Mouse (Mus musculus) fat pad, adult 2 months (tissue): ENCODE results near the gene Nsf.

Experiments
- DNase-seq: peaks from one replicate; pipeline ENCODE4 v3.0.0-alpha.2; 2011; ENCODE audit warnings: low read depth, low spot score; ENCODE audit errors: extremely low read depth

Nsf gene

DNA sequence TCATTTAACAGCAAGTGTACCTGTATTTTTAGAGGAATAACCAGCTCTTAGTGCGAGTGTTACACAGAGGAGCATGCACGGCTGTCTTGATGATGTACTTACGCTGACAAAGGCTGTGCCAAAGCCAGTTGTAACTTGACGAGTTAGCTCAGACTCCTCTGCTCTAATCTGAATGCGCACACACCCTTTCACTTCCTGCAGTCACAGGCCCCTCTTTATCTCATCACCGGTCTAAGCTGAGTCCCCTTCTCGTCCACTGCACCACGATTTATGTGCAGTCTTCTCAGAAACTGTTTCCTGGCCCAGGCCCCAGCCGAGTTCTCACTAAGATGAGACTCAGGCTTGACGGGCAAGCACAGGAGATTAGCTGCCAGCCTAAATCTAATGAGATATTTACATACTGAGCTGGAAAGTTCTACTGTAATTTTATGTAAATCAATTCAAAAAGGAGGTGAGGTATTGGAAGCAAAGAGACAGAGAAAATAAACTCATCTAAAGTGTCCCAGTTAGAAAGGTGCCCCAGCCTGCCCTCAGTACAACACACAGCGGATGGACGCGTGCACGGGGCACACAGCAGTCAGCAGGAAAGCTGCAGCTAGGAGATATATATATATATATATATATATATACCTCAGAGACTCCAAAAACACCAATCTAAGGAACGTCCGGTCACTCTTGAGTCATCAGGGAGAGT, 101.1 kb downstream of the Nsf start:
- DNase-seq, result no peak

DNA sequence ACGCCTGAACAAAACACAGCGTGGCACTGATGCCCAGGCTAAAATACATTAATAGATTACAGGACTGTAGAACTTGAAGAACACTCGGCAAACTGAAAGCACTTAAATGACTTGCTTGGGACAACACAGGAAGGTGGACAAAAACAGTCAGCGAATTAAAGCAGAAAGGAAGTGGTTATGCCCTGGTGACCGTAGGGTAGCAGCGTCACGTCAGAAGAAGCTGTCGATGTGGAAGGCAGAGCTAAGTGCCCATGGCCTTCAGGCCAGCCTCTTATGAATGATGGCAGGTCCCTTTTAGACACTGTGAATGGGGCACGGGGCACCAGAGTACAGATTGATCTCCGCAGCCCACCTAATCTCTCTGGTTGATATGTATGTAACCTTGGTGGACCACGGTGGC, 105.6 kb downstream of the Nsf start:
- DNase-seq, result no peak

DNA sequence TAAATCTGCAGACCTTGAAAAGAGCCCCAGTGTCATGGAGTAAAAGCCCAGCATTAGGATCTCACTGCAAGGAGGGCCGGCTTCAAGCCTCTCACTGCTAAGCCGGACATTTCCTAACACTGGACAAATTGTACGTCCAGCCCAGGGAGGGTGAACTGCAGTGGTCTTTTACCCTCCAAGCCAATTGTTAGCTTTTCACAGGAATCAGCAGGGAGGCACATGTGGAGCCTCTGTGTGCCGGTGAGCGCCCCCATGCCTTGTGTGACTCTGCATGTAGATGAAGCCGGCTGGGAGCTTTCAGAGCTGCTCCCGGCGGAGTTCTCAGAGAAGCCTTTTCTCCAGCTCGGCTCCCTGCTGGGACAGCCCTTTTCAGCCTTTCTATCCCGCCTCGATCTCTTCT, 113.0 kb downstream of the Nsf start:
- no peak for DNase-seq

DNA sequence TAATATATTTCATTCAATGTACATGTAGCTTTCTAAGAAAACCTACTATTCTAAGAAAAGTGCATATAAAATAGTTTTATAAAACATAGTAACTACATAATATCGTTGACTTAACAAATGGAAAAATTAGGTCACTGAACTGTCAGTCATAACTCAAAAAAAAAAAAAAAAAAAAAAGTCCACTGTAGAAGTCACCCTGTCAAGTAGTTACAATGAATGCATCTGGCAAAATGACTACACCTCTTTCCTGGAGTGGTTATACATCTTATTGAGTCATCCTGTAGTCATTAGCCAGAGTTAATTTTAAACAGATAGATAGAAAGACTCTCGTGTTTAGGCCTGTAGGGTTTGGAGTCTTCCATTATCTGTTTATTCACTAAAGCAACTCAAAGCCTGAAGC, 114.9 kb downstream of the Nsf start:
- DNase-seq, result no peak

DNA sequence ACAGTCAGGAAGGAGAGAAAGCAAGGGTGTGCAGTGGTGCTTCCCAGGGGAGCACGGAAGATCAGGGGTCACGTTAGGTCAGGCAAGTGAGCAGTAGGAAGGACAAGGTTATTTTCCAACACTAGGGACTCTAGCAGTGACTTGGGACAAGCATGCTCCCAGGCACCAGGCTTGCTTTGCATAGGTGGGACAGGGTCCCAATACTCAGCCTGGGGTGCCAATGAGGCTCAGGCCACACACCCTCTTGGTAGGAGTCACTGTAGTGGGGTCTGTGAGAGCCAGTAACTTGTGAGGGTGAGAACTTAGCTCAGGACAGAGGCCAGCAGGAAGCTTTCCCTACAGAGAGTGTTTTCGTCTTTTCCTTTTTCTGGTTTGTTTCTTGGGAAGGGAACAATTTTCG, 121.5 kb downstream of the Nsf start:
- DNase-seq, result no peak

DNA sequence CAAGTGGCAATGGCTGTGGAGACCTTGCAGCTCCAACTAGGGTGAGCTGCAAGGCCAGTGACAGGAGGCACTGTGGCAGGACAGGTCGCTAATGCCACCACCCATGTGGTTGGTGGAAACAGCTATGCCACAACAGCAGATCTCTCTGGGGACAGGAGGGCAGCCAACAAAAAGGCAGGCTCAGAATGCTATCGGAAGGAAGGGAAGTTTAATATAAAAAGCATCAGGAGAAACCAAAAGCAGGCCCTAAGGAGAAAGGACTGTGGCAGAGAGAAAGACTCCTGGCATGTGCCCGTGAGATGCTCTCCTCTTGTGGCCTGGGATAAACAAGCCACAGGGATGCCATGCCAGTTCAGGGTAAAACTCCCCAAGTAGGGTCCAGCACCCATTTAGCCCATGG, 122.1 kb downstream of the Nsf start:
- DNase-seq, result no peak

DNA sequence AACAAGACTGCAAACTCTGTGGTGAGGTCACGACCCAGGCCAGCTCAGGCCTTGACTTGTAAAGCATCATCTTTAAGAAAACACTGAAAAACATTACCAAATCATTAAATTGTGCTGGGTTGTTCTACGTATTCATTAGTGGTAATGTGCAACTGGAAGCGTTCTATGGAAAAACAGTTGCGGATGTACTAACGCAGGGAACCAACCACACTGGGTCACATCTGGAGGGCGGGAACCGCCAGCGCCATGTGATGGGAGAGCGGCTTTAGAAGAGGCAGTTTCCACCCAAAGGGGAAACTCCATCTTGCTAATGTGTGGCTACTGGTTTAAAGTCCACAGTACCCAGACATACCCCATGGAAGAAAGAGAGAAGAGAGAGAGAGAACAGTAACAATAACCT, 123.4 kb downstream of the Nsf start:
- no peak for DNase-seq

DNA sequence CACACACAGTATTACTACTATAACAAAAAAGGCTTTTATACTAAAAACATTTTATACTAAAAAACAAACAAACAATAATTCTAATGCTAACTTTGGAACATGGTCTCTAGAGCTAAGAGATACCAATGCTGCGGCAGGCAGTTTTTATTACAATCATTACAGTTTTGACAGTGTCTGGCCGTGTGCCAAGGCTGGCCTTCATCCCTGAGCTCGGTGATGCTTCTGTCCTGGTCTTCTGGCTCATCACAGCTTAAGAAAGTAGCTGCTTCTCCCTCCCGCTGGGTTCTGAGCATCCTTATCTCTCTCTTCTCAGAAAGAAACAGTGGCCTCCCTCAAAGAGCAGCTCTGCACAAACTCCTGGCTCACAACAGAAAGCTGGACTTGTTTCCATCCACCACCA, 123.9 kb downstream of the Nsf start:
- no peak for DNase-seq

DNA sequence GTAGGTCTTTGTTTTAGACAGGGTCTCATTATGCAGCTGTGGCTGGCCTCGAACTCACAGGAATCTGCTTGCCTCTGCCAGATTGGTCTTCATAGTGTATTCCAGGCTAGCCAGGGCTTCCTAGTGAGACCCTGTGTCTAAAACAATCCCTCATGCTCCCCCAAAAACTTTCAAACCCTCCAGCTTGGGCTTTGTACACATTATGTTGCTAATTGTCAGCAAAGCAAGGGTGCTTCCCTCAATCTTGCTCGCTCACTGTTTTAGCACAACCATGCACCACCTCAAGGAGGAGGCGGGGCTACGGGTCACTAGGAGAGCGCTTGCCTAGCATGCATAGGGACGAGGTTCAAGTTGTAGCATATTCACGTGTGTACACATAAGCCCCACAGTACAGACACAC, 125.0 kb downstream of the Nsf start:
- DNase-seq, result no peak

DNA sequence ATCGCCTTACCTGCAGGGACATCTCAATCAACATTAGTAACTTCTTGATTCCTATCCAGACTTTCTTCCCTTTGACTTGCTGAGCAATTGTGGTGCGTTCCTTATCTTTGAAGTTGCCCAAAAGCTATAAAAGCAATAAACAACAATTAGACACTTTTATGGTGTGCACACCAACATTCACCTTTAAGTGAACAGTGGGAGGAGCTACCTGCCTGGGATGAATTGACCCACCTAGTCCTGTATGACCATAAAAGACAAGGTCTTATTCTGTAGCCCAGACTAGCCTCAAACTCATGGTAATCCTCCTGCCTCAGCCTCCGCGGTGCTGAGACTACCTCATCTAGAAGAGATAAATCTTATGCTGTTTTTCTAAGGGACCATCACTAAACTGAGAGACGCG, 126.7 kb downstream of the Nsf start:
- DNase-seq, result no peak

DNA sequence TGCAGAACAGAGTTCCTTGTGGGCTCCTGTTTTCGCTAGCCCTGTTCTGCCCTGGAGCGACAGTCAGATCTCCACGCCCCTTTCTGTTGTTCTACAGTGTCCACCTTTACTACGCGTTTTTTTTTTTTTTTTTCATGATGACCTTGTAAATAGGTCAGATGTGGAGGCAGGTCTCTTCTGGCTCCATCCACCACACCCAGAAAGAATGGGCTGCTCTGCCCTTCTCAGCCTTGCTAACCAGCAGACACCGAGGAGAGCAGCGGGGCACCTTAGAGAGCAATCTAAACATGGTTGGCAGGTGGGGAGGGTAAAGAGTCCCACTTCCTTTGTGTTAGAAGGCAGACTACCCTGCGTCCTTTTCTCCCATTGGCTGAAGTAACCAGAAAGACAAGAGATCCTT, 137.1 kb downstream of the Nsf start:
- no peak for DNase-seq

DNA sequence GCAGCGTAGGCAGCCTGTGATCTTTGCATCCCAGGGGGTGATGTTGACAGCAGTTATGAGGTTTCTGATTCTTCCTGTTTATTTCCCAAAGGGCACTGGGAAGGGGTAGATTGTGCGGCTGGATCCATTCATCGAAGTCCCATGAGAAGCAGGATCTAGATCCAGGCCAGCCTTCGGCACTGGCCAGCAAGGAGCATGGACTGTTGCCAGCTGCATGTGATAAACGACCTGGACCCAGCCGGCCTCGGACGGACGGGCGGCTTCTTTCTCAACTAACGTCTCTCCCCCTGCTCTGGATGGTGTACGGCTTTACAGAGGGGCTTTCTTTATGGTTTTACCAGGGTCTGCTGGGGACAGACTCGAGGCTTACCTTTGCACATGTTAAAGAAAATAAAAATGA, 137.9 kb downstream of the Nsf start:
- no peak for DNase-seq

DNA sequence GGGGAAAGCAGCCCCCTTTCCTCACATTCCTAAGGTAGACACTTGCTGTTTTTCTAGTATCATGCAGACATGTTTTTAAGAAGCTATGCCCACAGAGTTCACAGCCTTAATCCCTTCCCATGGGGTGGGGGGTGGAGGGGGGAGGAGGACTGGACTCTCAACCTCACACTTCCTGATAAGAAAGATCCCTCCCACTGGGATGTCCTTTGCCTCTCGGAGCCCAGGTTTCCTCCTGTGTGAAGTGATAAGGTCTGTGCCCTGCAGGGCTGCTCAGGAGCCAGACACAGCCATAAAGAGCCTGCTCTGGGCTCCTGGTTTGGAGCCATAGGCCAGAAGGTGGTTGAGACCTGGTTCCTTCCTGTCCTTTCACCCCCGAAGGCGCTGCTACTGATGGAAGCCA, 139.0 kb downstream of the Nsf start:
- DNase-seq, result no peak

DNA sequence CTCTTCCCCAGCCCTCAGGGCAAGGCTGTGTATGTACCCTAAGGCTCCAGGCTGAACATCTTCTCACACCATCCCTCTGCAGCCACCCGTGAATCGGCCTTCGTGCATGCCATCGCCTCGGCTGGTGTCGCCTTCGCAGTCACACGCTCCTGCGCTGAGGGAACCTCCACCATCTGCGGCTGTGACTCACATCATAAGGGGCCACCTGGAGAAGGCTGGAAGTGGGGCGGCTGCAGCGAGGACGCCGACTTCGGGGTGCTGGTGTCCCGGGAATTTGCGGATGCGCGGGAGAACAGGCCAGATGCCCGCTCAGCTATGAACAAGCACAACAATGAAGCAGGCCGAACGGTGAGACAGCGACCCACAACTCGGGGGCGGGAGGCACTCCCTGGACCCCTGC, 142.6 kb downstream of the Nsf start:
- no peak for DNase-seq

DNA sequence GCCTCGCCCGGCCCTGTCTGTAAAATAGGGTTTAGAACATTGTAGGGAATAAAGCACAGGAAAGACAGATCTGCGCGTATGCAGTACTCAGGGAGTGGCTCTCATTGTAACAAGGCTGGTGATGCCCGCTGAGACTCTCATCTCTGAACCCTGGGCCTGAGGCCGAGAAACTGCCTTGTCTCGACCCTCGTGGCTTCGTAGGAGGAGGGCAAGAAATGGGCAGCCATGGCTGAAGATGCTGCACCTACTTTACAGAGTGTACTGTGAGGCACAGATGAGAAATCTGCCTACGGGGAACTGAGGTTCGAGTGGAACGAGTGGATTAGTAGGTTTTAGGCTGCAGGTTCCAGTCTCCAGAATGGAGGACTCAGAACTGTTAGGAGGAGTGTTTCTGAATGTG, 143.2 kb downstream of the Nsf start:
- no peak for DNase-seq

DNA sequence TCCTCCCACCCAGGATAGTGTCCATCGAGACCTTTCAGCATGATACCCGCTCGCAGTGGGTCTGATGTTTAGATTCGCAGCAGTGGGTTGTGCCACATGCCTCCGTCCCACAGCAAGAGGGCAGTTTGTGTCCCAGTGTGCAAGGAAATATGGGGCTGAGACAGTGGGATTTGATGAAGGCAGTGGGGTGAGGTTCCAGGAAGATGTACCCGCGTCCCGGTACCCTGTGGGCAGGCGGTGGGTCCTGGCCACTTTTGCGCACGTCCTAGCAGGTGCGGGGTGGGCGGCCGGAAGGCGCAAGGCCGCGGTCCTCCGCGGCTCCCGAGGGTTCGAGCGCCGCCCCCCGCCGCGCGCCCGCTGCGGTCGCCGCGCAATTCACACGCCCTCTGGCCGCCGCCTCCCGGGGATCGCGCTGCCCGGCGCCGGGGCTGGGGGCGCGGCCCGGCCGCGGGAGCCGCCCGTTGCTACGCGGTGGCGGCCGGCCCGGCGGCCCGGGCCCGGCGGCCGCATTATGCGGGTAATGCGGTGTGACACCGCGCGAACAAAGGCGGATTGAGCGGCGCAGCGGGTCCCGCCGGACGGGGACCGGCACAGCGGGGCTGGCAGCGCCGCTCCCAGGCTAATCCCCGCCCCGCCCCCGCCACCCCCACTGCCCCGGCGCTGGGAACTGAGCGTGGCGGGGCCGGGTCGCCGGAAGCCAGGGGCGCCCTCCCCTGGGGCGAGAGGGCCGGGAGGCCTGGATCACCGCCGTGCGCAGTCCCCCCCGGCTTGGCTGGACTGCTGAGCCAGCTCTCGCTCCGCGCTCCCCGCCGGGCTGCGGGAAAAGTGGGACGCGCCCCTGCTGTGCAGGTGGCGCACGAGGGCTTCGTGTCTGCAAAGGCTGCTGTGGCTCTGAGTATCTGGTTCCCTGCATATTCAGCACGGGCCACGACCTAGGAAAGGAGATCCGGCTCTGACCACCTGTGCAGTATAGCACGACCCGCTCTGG, 144.0 kb downstream of the Nsf start:
- DNase-seq, result no peak

DNA sequence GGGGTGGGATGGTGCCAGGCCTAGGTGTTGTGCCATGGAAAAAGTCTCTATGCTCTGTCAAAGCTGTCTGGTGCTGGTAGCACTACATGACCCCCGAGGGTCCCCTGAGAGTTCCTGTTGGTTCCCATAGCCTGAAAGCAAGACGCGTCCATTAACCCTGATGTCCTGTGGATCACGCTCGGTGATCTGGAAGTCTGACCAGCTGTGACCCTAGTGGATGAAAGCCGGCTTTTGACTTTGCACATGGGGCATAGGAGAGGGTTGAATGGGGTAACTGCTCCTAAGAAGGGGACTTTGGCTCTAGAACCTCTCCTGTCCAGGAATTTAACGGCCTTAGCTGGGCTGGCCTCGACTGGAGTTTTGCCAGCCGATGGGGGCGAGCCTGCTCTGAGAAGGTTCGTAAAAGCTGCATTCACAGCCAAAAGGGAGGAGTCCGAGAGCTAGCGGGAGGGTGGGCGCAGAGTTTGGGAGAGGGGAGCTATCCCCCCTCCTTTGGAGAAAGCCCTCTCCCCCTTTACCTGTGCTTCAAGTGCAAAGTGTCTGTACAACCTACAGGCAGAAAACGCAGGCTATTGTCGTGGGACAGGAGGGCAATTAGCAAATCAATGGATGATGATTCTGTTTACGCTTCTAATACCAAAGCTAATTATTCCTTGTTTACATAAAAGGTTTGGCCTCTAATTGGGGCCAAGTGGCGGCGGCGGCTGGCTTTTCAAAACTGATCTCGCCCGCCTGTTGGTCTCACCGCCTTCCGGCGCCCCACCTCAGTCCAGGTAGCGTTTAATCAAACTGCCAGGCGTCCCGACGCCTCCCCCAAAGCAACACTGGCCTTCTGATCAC, 144.9 kb downstream of the Nsf start:
- DNase-seq, result no peak

DNA sequence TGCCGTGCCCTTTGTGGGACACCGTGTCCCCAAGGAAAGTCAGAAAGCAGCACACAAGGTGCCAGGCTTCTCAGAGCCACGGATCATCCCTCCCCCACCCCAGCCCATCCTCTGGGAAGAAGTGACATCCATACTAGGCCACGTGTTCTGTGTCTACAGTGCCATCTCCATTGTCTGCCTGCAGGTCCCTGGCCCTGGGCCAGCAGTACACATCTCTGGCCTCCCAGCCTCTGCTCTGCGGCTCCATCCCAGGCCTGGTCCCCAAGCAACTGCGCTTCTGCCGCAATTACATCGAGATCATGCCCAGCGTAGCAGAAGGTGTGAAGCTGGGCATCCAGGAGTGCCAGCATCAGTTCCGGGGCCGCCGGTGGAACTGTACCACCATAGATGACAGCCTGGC, 145.9 kb downstream of the Nsf start:
- no peak for DNase-seq

DNA sequence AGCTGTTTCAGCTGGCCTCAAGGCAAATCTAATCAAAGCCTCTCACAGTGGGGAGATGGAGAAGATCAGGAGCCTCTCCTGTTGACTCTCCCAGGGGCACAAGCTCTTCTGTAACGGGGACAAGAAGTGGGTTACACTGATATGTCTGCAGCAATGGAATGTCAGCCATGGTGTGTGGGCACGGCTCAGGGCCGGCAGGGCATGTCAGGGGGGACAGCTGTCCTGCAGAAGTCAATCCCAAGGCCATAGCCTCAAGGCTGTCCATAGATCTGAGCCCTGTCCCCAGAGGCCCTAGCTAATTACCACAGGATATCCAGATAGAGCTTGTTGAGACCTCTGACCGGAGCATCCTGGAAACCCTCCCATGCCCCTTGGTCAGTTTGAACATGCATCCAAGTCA, 149.1 kb downstream of the Nsf start:
- no peak for DNase-seq

DNA sequence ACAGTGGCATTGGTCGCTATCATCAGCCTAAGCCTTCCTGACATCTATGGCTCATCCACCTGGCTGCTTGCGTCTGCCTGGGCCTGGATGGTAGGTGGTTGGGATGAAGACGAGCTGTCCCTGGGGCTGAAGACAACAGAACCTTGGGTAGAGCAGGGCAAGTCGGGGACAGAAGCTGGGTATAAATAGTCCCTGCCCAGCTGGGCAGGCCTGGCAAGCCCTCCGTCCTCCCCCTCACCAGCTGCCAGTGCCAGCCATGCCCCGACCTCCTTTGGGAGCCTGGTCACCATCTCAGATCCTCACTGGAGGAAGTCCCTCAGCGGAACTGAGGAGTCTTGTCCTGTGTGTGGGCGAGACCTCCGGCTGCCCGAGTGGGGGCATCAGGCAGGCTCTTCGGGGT, 149.7 kb downstream of the Nsf start:
- no peak for DNase-seq

DNA sequence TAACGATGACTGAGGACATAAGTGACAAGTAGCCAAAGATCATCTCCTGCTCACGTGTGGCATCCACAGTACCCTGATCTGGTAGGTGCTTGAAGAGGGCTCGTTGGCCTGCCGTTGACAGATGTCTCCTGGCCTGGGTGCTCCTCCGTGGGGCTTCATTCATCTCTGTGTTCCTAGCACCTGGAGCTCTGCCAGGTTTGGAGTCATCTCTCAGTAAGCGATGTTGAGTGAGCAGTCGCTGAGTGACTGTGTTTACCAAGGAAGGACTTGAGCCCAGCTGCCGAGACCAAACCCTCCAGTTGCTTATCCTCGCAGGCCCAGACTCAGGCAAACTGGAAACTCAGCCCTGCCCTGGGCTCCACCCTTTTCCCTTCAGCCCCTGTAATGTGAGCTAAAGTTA, 152.7 kb downstream of the Nsf start:
- DNase-seq, result no peak

DNA sequence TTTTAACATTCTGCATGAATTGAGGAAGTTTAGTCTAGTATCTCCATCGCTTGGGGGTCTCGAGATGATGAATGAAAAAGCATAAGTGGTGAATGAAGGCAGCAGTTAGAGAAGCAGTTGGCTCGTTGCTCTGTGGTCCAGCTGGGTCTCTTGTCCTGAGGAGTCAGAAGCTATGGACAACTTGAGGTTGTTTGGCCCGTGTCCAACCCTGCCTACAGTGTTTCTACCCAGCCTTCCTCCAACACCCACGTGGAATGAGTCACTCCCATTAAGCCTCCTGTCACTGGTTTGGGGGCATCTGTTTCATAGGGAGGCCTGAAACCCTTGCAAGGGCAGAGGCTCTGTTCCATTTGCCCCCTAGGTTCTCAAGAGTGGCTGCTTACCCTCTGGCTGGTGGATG, 163.9 kb downstream of the Nsf start:
- no peak for DNase-seq
